Mouse (Mus musculus) kidney, postnatal 25 days (tissue): ENCODE results near the gene Man1c1.
A peak's percentile ranks its signal among the peaks of the same experiment; 100 is the strongest.

Experiments
- DNase-seq, 2 experiments: peaks; one replicate each; pipeline ENCODE4 v3.0.0; 2021; ENCODE audit warnings: mixed read lengths in 2 of 2

Man1c1 gene

GRCm38 (mm10) chr4:134634001-134634400, 70.1 kb downstream of the Man1c1 start:
- peak; percentile 34 to 58 for DNase-seq

GRCm38 (mm10) chr4:134632131-134632711, 71.9 kb downstream of the Man1c1 start:
- DNase-seq: peak; percentile 73 to 88

- no peak for DNase-seq
Measured at GRCm38 (mm10) chr4:134631471-134632130, 72.5 kb downstream of the Man1c1 start.

GRCm38 (mm10) chr4:134628575-134629384, 75.3 kb downstream of the Man1c1 start:
- DNase-seq: peak; percentile 56 to 62

- no peak for DNase-seq
Measured at GRCm38 (mm10) chr4:134628058-134628457, 76.0 kb downstream of the Man1c1 start.

- DNase-seq: no peak
Measured at GRCm38 (mm10) chr4:134626883-134627282, 77.2 kb downstream of the Man1c1 start.

- DNase-seq: no peak
Measured at GRCm38 (mm10) chr4:134626350-134626749, 77.7 kb downstream of the Man1c1 start.

- peak; percentile 44 to 69 for DNase-seq
Measured at GRCm38 (mm10) chr4:134624109-134624862, 79.8 kb downstream of the Man1c1 start.

- DNase-seq: no peak
Measured at GRCm38 (mm10) chr4:134621695-134622094, 82.4 kb downstream of the Man1c1 start.

GRCm38 (mm10) chr4:134620246-134620645, 83.8 kb downstream of the Man1c1 start:
- no peak for DNase-seq

GRCm38 (mm10) chr4:134619489-134619870, 84.6 kb downstream of the Man1c1 start:
- DNase-seq: no peak

- DNase-seq: no peak
Measured at GRCm38 (mm10) chr4:134618810-134619488, 85.1 kb downstream of the Man1c1 start.

- DNase-seq: no peak
Measured at GRCm38 (mm10) chr4:134617779-134618178, 86.3 kb downstream of the Man1c1 start.

- DNase-seq: no peak
Measured at GRCm38 (mm10) chr4:134615929-134616625, 88.0 kb downstream of the Man1c1 start.

- DNase-seq: peak in 1 of 2 experiments; percentile 66
Measured at GRCm38 (mm10) chr4:134612070-134612667, 91.9 kb downstream of the Man1c1 start.

GRCm38 (mm10) chr4:134610616-134611015, 93.5 kb downstream of the Man1c1 start:
- DNase-seq: peak in 1 of 2 experiments; percentile 32

- DNase-seq: no peak
Measured at GRCm38 (mm10) chr4:134607679-134608078, 96.4 kb downstream of the Man1c1 start.

GRCm38 (mm10) chr4:134606054-134606453, 98.0 kb downstream of the Man1c1 start:
- DNase-seq: peak; percentile 40 to 57

- no peak for DNase-seq
Measured at GRCm38 (mm10) chr4:134604472-134604871, 99.6 kb downstream of the Man1c1 start.

GRCm38 (mm10) chr4:134603553-134603952, 100.5 kb downstream of the Man1c1 start:
- no peak for DNase-seq

GRCm38 (mm10) chr4:134602610-134603009, 101.5 kb downstream of the Man1c1 start:
- DNase-seq: no peak
